Mouse (Mus musculus) liver, embryonic 14.5 days (tissue): ENCODE results near the gene Rbm38.

ENCODE experiments used
- CTCF ChIP-seq: IDR thresholded peaks from 2 replicates; pipeline ENCODE4 v1.5.1; 2016; ENCODE audit warnings: antibody characterized with exemption, low read depth, control low read depth
- EP300 ChIP-seq: IDR thresholded peaks from 2 replicates; pipeline ENCODE4 v1.6.1; 2016; ENCODE audit warnings: antibody characterized with exemption, low read depth

DNA sequence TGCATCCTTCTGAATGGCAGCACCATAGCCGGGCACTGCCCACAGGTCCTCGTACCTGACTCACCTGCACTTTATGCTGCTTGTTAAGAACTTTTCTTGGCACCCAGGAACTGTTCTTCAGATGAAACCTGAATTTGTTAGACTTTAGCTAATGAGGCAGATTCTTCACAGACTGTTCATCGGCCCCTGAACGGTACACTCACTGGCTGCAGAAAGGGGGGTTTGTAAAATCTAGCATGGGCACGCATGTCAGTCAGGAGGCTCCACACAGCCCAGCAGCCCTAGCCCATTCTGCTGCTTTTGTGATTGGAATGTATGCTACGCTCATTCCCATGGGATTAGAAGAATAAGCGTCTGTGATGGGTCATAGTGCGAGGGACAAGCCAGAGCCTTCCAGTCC, 16.6 kb upstream of the Rbm38 start:
- TF ChIP-seq CTCF (no peak), EP300 (no peak)
